Mouse (Mus musculus): ENCODE data around the gene Etv6.

DNA sequence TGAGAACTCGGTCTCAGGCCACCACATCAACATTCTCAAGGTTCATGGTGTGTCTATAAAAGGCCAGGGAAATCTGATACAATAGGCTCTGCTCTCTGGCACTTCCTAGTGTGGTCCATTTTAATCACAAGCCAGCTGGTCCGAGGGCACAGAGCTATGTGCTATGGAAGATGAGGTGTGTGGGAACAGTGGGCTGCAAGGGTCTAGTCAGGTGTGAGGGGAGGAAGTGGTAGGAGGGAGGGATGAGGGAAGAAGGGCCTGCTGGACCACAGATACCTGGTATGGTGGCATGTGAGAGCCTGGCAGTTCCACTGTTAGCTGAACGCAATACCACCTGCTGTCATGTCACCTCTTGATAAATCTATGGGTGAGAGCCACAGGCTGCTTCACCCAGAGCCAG is 4.8 kb downstream of the Etv6 start:
- TF ChIP-seq CTCF (IDR thresholded peaks at IDR 0.05; ENCODE audit: low read depth) (no peak), EP300 (optimal IDR thresholded peaks at IDR 0.05) (no peak)
